Mouse (Mus musculus) bone marrow, adult 2 months (tissue): Measurements from ENCODE around the gene Rps15. TPM values are rescaled to one million over a fixed set of nuclear protein-coding genes. Genes with fewer than 3 reads are reported as not detected.
"Not testable (repeated sequence)": the region's sequence is repeated elsewhere in the genome, so short reads cannot be mapped to it uniquely, and the experiment has no call there.

Source experiments
- H3K27ac ChIP-seq: fragments of 200-500 bp; 2 replicates; pipeline ENCODE4 v1.5.1; 2012; ENCODE audit warnings: low read depth, mild to moderate bottlenecking, control low read depth, inconsistent platforms, low read length; ENCODE audit not compliant: control insufficient read depth, poor library complexity, insufficient read depth
- H3K4me1 ChIP-seq: fragments of 200-500 bp; 2 replicates; pipeline ENCODE4 v1.6.1; 2011; ENCODE audit warnings: low read length; ENCODE audit not compliant: control insufficient read depth, insufficient read depth
- H3K4me3 ChIP-seq: fragments of 200-500 bp; replicated peaks from 2 replicates; pipeline ENCODE3; 2011; ENCODE audit warnings: mild to moderate bottlenecking, low read depth, low read length, control low read depth; ENCODE audit not compliant: control insufficient read depth
- CTCF ChIP-seq: fragments of 200-500 bp; IDR thresholded peaks from 2 replicates; pipeline ENCODE4 v1.5.1; 2011; ENCODE audit warnings: low read length, control low read depth; ENCODE audit not compliant: control insufficient read depth, insufficient read depth
- POLR2A ChIP-seq: fragments of 200-500 bp; IDR thresholded peaks from 2 replicates; pipeline ENCODE4 v1.6.1; 2011; ENCODE audit warnings: low read depth, mild to moderate bottlenecking, control low read depth, low read length, borderline replicate concordance; ENCODE audit not compliant: control insufficient read depth
- WGBS: fragments of 180-500 bp; shearing (Covaris S2); methylation state at CpG from one replicate; pipeline ENCODE4 v1.1.7; 2018; 5-methylcytosine and 5-hydroxymethylcytosine counted together
- polyA plus RNA-seq: library from polyadenylated mRNA; stranded (reverse); fragments of >200 nt; gene quantifications from 2 replicates; pipeline ENCODE4 v1.2.4, GENCODE M21; 2011; ENCODE audit warnings: low replicate concordance; ENCODE audit not compliant: missing spikeins, insufficient read depth, insufficient read length

Gene Rps15
- 1,765 and 2,445 TPM in 2 replicates for polyA plus RNA-seq

DNA sequence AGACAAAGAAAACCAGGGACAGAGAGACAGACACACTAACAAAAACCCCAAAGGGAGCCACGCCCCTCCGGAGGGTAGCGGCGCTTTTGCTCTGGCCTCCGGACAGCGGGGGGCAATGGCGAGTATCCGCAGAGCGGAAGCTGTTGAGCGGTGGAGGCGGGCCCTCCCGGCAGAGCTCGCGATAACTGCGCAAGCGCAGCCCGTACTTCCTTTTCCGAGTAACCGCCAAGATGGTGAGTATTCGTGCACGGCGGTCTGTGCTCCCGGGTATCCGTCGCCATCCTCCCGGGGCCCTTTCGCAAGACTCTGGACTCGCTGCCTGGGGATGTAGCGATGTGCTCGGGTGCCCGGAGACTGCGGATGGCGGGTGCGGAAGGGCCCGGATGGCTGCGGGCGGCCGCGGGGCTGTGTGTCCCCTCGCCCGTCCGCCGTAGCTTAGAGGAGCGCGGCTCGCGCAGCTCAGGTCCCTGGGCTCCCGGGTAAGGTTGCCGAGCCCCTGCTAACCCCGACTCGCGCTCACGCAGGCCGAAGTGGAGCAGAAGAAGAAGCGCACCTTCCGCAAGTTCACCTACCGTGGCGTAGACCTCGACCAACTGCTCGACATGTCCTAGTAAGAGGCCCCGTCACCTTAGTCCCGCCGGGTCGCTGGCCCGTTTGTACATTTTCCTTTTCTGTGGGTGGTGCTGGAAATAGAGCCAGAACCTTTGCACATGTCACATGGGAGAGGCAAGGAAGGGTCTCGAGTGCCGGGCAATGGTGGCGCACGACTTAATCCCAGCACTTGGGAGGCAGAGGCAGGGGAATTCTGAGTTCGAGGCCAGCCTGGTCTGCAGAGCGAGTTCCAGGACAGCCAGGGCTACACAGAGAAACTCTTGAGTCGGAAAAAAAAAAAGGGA lies at the start of gene Rps15:
Rps15 (plus strand) TSS at position 203 of the 896 bp plus-strand sequence.
- Histone ChIP-seq H3K4me1 (peaks cover 3% of the 10 kb centered on the region; the same call in 1 of the 2 replicates), H3K27ac (peak within 1 kb of the TSS; percentile 81), H3K4me3 (peak within 1 kb of the TSS; percentile 83)
- peak; percentile 96 for TF ChIP-seq POLR2A
- peak; percentile 48; the same call in 1 of the 2 replicates for TF ChIP-seq CTCF
- under 1% methylated on average over 72 of the region's 72 CpGs for WGBS

DNA sequence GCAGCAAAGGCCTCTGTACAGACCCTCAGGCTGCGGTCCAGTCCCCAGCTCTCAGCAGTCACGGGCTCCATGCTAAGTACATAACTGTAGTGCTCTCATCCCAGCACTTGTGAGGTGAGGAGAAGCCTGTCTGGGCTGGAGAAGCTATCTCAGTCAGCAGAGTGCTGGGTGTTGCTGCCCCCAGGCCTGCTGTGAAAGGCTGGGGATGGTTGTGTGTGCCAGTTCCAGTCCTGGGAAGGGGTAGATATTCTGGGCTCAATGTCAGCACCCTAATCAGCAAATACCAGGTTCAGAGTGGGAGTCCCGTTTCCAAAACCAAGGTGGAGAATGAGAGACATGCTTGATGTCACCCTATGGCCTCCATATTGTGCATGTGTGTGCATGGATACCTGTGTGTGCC lies 49.6 kb upstream of the Rps15 start:
- peaks cover 5% of the 10 kb centered on the region for H3K4me1 ChIP-seq
- 79% methylated on average over 3 of the region's 3 CpGs for WGBS
- no peak for TF ChIP-seq POLR2A
- TF ChIP-seq CTCF = no peak
- H3K4me3 ChIP-seq = no peak overlapping the region
- H3K27ac ChIP-seq = no peak overlapping the region; the same call in 1 of the 2 replicates

DNA sequence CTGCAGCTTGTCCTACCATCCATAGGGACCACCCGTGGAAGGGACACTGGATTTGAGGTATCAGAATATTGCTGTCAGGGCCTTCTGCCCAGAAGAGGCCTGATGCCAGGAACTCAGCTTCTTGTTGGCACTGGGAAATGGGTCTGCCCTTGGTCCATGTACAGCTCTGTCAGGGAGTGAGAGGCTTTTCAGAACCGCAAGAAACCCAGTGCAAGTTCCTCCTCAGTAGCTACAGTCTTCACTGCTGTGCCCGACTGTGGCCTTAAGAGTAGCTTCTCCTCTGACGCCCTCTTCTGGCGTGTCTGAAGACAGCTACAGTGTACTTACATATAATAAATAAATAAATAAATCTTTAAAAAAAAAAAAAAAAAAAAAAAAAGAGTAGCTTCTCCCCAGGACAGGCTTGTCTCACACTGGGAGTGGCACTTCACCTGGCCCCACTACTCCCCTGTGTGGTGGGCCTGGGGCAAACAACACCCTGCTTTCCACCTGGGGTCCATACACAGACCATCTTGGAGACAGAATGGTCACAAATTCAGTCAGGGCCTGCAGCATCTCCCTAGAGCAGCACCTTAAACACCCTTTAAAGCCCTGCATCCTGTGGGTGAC lies 47.4 kb upstream of the Rps15 start:
- 28% methylated on average over 5 of the region's 5 CpGs for WGBS

DNA sequence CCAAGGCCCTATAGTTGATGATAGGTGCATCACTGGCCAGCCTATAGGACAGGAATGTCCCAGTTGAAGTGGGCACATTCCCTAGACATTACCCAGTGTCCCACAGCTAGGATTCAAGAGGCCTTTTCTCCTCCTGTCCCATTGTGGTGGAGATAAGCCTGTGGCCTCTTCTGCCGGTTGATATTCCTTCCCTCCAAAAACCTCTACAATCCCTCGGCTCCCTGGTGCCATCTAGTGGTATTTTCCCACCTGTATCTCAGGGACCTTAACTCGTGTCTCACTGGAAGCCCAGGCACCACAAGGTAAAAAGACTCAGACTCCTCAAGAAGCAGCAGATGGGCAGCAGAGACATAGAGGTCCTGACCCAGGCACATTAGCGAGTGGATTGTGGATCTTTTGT lies 46.7 kb upstream of the Rps15 start:
- TF ChIP-seq CTCF (peak; percentile 66), POLR2A (no peak)
- peaks cover 9% of the 10 kb centered on the region for H3K4me1 ChIP-seq
- 4% methylated on average over 4 of the region's 4 CpGs for WGBS
- H3K4me3 ChIP-seq = no peak overlapping the region
- H3K27ac ChIP-seq = no peak overlapping the region

More for the DNA sequence above, 47.4 kb upstream of the Rps15 start:
- Histone ChIP-seq H3K4me3 (no peak overlapping the region), H3K4me1 (peaks cover 7% of the 10 kb centered on the region), H3K27ac (no peak overlapping the region)
- TF ChIP-seq POLR2A (no peak), CTCF (peak; percentile 25; the same call in 1 of the 2 replicates)

DNA sequence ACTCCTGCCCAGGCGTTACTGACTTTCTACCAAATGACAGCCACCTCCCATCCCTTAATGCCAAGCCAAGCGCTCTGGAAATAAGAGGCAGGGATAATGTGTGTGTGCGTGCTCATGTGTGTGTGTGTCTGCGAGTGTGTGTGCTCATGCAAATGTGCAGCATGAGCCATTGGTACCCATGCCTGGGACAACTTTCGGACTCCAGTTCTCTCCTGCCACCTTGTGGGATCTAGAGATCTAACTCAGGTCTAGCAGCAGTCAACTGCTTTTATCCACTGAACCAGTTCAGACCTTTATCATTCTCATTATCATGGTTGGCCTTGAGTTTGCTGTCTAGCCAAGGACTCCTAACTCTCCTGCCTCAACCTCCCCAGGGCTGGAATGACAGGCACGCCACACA lies 44.4 kb upstream of the Rps15 start:
- 59% methylated on average over 6 of the region's 6 CpGs for WGBS
- H3K4me1 ChIP-seq = peaks cover 9% of the 10 kb centered on the region
- H3K27ac ChIP-seq = no peak overlapping the region
- H3K4me3 ChIP-seq = no peak overlapping the region
- TF ChIP-seq CTCF = no peak

DNA sequence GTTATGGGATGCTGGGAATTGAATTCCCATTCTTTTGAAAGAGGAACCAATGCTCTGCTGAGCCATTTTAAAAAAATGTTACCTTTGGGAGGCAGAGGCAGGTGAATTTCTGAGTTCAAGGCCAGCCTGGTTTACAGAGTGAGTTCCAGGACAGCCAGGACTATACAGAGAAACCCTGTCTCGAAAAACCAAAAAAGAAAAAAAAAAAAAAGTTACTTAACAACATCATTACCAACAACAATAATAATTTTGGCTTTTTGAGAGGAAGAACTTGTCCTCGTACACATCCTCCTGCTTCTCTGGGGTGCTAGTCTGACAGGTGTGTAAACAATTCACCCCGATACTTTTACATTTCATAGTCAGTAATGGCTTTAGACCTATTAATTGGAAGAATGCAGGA lies 43.8 kb upstream of the Rps15 start:
- H3K4me1 ChIP-seq, H3K27ac ChIP-seq: not testable (repeated sequence)
- WGBS = 18% methylated on average over 3 of the region's 3 CpGs
- H3K4me3 ChIP-seq = peak overlapping the region; percentile 29

DNA sequence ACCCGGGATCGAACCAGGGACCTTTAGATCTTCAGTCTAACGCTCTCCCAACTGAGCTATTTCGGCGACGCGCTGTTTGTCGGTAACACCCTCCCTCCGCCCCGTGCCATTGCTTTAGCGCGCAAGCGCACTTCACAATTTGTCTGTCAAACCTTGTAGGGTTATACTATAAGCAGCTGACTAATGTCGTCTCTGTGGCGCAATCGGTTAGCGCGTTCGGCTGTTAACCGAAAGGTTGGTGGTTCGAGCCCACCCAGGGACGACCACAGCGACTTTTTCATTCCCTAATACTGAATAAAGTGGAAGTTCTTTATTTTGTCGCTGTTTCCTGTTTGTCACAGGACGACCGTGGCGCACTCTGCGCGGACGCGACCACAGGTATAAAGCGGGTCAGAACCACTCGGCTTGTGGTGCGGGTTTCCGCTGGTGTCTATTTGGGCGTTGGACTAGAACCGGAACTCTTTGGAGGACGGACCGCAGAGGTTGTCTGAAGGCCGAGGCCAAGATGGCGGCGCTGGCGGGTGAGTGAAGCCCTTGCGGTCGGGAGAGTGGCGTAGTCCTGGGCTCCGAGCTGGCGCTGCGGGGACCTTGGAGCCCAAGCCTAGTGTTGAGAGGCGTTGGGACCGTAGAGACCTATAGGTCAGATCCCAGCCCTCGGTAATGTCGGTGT lies 43.1 kb upstream of the Rps15 start, which contains the start of gene Ndufs7:
Ndufs7 (plus strand) TSS at position 151 of the 670 bp plus-strand sequence.
- under 1% methylated on average over 53 of the region's 53 CpGs for WGBS
- H3K4me1 ChIP-seq = peaks cover 9% of the 10 kb centered on the region

DNA sequence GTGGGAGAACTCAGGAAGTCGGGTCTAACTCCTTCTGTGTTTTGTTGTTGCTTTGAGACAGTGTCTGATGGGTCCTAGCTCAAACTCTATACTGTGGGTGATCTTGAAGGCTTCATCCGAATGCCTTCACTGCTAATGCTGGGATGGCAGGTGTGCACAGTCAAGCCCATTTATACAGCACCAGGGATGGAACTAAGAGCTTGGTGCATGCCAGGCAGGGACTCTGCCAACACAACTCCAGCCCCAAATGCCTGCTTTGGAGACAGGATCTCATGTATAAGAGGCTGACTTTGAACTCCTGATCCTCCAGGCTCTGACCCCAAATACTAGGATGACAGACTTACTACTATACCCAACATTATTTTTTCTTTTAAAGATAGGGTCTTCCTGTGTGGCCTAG lies 42.2 kb upstream of the Rps15 start:
- 25% methylated on average over 2 of the region's 2 CpGs for WGBS
- peaks cover 9% of the 10 kb centered on the region for H3K4me1 ChIP-seq
- no peak overlapping the region for H3K27ac ChIP-seq
- TF ChIP-seq CTCF = no peak
- no peak for TF ChIP-seq POLR2A
- H3K4me3 ChIP-seq = peak overlapping the region; percentile 94

More for the DNA sequence above, 43.1 kb upstream of the Rps15 start, which contains the start of gene Ndufs7:
- Histone ChIP-seq H3K4me3 (peak within 1 kb of the TSS; percentile 94), H3K27ac (peak within 1 kb of the TSS; percentile 88)
- TF ChIP-seq CTCF = no peak
- peak; percentile 94; the same call in 1 of the 2 replicates for TF ChIP-seq POLR2A
